Mouse (Mus musculus) cerebellum, adult 8-10 months (tissue): ENCODE results near the gene Ugt3a2.

Experiments used
- DNase-seq: peaks from one replicate; pipeline ENCODE4 v3.0.0; 2022

Ugt3a2 gene

GRCm38 (mm10) chr15:9335341-9335740 lies at the start of gene Ugt3a2:
Gene Ugt3a2, plus strand, starts transcription at chr15:9335550.
- DNase-seq = no peak

- no peak for DNase-seq
These were observed 45.7 kb upstream of the Ugt3a2 start for GRCm38 (mm10) chr15:9289660-9290059.

DNA sequence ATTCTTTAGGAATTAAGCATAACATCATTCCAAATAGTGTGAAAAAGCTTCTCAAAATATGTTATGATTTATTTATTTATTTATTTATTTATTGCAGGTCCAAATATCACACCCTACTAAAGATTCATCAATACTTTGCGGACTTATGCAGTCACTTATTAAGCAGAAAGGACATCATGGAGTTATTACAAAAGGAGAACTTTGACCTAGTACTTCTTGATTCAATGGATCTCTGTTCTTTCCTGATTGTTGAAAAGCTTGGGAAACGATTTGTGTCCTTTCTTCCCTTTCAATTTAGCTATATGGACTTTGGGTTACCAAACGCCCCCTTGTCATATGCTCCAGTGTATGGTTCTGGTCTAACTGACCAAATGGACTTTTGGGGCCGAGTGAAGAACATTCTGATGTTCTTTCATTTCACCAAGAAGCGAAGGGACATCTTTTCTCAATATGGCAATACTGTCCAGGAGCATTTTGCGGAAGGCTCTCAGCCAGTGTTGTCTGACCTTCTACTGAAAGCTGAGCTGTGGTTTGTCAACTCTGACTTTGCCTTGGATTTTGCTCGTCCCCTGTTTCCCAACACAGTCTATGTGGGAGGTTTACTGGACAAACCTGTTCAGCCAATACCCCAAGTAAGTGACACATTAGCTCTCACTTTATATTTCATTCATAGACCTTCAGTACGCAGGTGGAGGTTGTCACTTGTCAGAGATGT lies 29.2 kb upstream of the Ugt3a2 start:
- DNase-seq = no peak

- DNase-seq = no peak
These were observed 754 bp upstream of the Ugt3a2 start for GRCm38 (mm10) chr15:9334596-9334995.

GRCm38 (mm10) chr15:9336616-9337015 lies 1.3 kb downstream of the Ugt3a2 start:
- DNase-seq = no peak

- no peak for DNase-seq
These were observed 1.7 kb downstream of the Ugt3a2 start for GRCm38 (mm10) chr15:9337021-9337420.

GRCm38 (mm10) chr15:9348739-9349138 lies 13.4 kb downstream of the Ugt3a2 start:
- DNase-seq = no peak

DNA sequence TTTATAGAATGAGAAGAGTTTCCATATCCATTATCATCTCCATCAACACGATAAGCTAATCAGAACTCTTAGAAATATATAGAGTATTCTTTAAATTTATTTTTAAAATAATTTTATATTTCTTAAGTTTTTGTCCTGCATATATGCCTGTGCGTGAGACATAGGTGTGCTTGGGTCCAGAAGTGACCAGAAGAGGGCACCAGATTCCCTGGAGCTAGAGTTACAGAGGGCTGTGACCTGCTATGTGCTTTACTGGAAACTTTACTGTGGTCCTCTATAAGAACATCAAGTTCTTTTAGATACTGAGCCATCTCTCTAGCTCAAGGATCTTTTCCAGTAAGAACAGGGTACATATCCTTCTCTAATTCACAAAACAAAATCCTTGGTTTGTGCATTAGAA lies 27.5 kb downstream of the Ugt3a2 start:
- no peak for DNase-seq

DNA sequence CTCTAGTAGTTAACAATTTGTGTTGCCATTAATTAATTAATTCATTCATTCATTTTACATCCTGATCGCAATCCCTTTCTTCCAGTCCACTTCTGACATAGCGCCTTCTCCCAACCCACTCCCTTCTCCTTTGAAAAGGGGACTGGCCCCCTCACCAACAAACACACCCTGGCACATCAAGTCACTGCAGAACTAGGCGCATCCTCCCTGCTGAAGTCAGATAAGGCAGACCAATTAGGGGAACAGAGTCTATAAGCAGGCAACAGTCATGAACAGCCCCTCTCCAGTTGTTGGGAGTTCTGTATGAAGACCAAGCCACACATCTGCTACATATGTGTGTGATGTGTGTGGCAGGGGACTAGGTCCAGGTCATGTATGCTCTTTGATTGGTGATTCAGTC lies 33.4 kb downstream of the Ugt3a2 start:
- DNase-seq = no peak

- DNase-seq = no peak
These were observed 40.9 kb downstream of the Ugt3a2 start for GRCm38 (mm10) chr15:9376281-9376680.

- no peak for DNase-seq
These were observed 74.1 kb downstream of the Ugt3a2 start for GRCm38 (mm10) chr15:9409475-9409874.
